Mouse (Mus musculus) cortical plate, adult 2 months (tissue): ENCODE data around the gene Lmbrd2.

Experiments
- CTCF ChIP-seq: fragments of 200-500 bp; IDR thresholded peaks from 2 replicates; pipeline ENCODE4 v1.5.1; 2011; ENCODE audit warnings: mild to moderate bottlenecking, control low read depth, low read length; ENCODE audit not compliant: insufficient read depth; ENCODE audit errors: extremely low read depth
- POLR2A ChIP-seq: fragments of 200-500 bp; IDR thresholded peaks from 2 replicates; pipeline ENCODE4 v1.6.1; 2011; ENCODE audit warnings: mild to moderate bottlenecking, low read length, control low read depth; ENCODE audit not compliant: insufficient read depth; ENCODE audit errors: extremely low read depth

DNA sequence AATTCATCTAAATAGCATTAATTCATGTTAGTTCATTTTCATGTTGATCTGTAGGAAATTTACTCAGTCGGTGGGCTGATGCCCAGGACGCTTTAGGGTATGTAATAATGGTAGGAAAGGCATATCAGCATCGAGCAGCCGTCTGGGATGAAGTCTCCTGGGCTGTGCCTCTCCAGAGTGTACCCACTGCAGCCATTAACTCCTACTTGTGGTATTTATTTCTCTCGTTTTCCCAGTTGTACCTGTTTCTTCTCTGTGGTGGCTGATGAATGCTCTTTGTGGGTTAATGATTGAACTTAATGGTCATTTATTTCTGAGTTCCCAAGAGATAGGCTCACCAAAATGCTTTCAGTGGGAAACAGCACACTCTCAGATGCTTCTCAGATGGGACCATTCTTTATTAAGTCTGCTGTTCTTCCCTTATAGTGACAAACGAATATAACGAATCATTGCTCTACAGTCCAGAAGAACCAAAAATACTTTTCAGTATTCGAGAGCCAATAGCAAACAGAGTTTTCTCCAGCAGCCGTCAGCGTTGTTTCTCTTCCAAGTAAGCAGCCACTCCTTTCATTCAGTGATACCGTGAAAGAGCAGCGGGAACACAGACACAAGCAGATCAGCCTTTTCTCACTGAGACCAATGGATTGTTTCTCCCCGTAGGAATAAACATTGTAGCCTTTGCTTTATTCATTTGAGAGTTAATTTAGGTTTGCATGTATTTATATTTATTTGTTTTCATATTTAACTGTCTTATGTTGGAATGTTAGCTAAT lies 33.9 kb upstream of the Lmbrd2 start:
- TF ChIP-seq CTCF (no peak), POLR2A (no peak)
